Mouse (Mus musculus) limb, embryonic 14.5 days (tissue): Measurements from ENCODE around the gene Fam78b. TPM values are rescaled to one million over a fixed set of nuclear protein-coding genes. Genes with fewer than 3 reads are reported as not detected.

ENCODE experiments used
- ATAC-seq: fragments of 200-750 bp; cut with Nextera tagmentation; 2 replicates; pipeline ENCODE4 v1.8.0; 2017; ENCODE audit warnings: low read depth, moderate number of reproducible peaks, moderate TSS enrichment; ENCODE audit not compliant: low FRiP score
- DNase-seq: peaks from one replicate; pipeline ENCODE4 v3.0.0-alpha.2; 2015; ENCODE audit warnings: low spot score
- H3K27ac ChIP-seq: fragments of 300-500 bp; sonication (generic); replicated peaks from 2 replicates; pipeline ENCODE4 v1.5.1; 2014; ENCODE audit warnings: low read depth, mild to moderate bottlenecking, low read length, moderate library complexity, mixed read lengths
- H3K27me3 ChIP-seq: fragments of 300-500 bp; sonication (generic); 2 replicates; pipeline ENCODE4 v1.6.1; 2014; ENCODE audit warnings: low read length, mixed read lengths; ENCODE audit not compliant: control insufficient read depth, insufficient read depth
- H3K36me3 ChIP-seq: fragments of 300-500 bp; sonication (generic); 2 replicates; pipeline ENCODE4 v1.6.1; 2014; ENCODE audit warnings: mild to moderate bottlenecking, low read length, moderate library complexity, mixed read lengths; ENCODE audit not compliant: control insufficient read depth, insufficient read depth
- H3K4me1 ChIP-seq: fragments of 300-500 bp; sonication (generic); 2 replicates; pipeline ENCODE4 v1.6.1; 2014; ENCODE audit warnings: antibody characterized with exemption, low read length, mixed read lengths; ENCODE audit not compliant: control insufficient read depth, insufficient read depth
- H3K4me2 ChIP-seq: fragments of 300-500 bp; sonication (generic); replicated peaks from 2 replicates; pipeline ENCODE4 v1.6.1; 2014; ENCODE audit warnings: low read depth, mild to moderate bottlenecking, low read length, moderate library complexity; ENCODE audit not compliant: severe bottlenecking
- H3K4me3 ChIP-seq: fragments of 300-500 bp; sonication (generic); replicated peaks from 2 replicates; pipeline ENCODE4 v1.5.1; 2014; ENCODE audit warnings: low read length
- H3K9ac ChIP-seq: fragments of 300-500 bp; sonication (generic); 2 replicates; pipeline ENCODE4 v1.6.1; 2014; ENCODE audit warnings: mild to moderate bottlenecking, low read depth, low read length, moderate library complexity; ENCODE audit not compliant: severe bottlenecking
- H3K9me3 ChIP-seq: fragments of 300-500 bp; sonication (generic); 2 replicates; pipeline ENCODE4 v1.6.1; 2016; ENCODE audit warnings: low read length; ENCODE audit not compliant: control insufficient read depth
- POLR2A ChIP-seq: fragments of 200-500 bp; IDR thresholded peaks from 2 replicates; pipeline ENCODE4 v1.8.0; 2012; ENCODE audit warnings: inconsistent platforms, mild to moderate bottlenecking, moderate library complexity, borderline replicate concordance; ENCODE audit not compliant: insufficient read depth, insufficient read length; ENCODE audit errors: extremely low read depth
- WGBS: fragments of 180-500 bp; shearing (Covaris S2); extraction: QIAGEN DNeasy Blood & Tissue Kit; methylation state at CpG from one replicate; pipeline ENCODE4 v1.1.7; 2014; 5-methylcytosine and 5-hydroxymethylcytosine counted together
- polyA plus RNA-seq, 2 experiments: library from polyadenylated mRNA; depleted of rRNA in 1 of 2; stranded (reverse) in 1 of 2; unstranded in 1 of 2; fragments of >200 nt; fragmentation: Nextera tagmentation in 1 of 2; extraction: Ambion mirVana in 1 of 2; gene quantifications; 2 replicates each; pipeline versions ENCODE4 v1.2.1 to v1.2.3; 2012 to 2014

The Fam78b gene
- polyA plus RNA-seq (2012; rRNA removed) (2.3 and 2.8 TPM in 2 replicates), polyA plus RNA-seq (2014; fragmentation: Nextera tagmentation; extraction: Ambion mirVana) (1.3 and 1.4 TPM in 2 replicates)

DNA sequence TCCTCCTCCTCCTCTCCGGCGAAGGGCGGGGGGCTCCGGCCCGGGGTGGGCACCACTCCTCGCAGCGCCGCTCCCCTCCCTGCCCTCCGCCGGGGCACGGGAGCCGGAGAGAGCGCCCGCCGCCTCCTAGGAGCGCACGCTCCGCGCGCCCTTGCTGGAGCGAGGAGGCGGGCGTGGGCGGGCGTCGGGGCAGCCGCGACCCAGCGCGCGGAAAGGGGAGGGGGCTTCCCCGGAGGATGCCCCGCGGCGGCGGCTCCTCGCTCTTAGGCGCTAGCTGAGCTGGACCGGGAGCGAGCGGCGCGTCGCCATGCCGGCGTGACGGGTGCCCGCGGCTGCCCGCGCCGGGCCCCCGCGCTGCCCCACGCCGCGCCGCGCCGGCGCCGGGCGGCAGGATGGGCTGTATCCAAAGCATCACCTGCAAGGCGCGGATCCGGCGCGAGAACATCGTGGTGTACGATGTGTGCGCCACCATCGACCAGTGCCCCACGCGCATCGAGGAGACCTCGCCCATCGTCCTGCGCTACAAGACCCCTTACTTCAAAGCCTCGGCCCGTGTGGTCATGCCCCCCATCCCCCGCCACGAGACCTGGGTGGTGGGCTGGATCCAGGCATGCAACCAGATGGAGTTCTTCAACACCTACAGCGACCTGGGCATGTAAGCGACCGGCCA, at the start of gene Fam78b:
Fam78b (plus strand) TSS at position 244 of the 670 bp plus-strand sequence.
- Histone ChIP-seq H3K36me3 (no peaks in the 10 kb centered on the region), H3K4me1 (no peaks in the 10 kb centered on the region), H3K4me2 (peak within 1 kb of the TSS; percentile 89), H3K27ac (0 out of 2 replicates have a peak within 1 kb of the TSS, but pooled peaks have one; percentile 13), H3K4me3 (peak within 1 kb of the TSS; percentile 76), H3K27me3 (peaks cover 24% of the 10 kb centered on the region), H3K9ac (peak within 1 kb of the TSS; percentile 68), H3K9me3 (no peaks in the 10 kb centered on the region)
- no peak for TF ChIP-seq POLR2A
- ATAC-seq = peak; percentile 21
- WGBS = under 1% methylated on average over 61 of the region's 85 CpGs
- DNase-seq = no peak

- Histone ChIP-seq H3K4me2 (no peak overlapping the region), H3K9ac (no peak overlapping the region), H3K9me3 (no peaks in the 10 kb centered on the region), H3K27ac (no peak overlapping the region), H3K4me1 (no peaks in the 10 kb centered on the region), H3K36me3 (no peaks in the 10 kb centered on the region), H3K27me3 (no peaks in the 10 kb centered on the region), H3K4me3 (no peak overlapping the region)
- 27% methylated on average over 10 of the region's 10 CpGs for WGBS
- TF ChIP-seq POLR2A = no peak
- no peak for ATAC-seq
- peak; percentile 76 for DNase-seq
These were observed 36.7 kb upstream of the Fam78b start for GRCm38 (mm10) chr1:166964508-166964907.

DNA sequence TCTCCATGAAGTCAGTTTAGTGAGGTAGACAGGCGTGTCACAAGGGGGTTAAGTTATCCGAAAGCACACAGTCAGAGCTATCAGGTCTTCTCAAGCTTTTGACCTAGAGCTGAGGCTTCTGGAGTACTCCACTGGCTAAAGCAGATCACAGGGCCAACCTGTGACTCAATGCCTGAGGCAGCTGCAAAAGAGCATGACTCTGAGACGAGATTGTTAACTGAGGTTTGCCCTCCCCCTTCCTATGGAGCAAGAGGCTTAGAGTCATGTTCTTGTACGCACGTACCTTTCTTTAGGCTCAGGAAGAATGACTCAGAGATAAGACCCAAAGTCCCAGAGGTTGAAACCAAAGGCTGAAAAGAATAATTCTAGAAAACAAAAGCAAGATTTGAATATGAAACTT, 32.9 kb upstream of the Fam78b start:
- TF ChIP-seq POLR2A = no peak
- no peak overlapping the region for H3K27ac ChIP-seq
- H3K4me2 ChIP-seq = no peak overlapping the region
- ATAC-seq (no peak), DNase-seq (no peak)
- 79% methylated on average over 5 of the region's 5 CpGs for WGBS
- H3K36me3 ChIP-seq = no peaks in the 10 kb centered on the region
- no peaks in the 10 kb centered on the region for H3K4me1 ChIP-seq
- no peaks in the 10 kb centered on the region for H3K27me3 ChIP-seq
- H3K9me3 ChIP-seq = no peaks in the 10 kb centered on the region
- no peak overlapping the region for H3K9ac ChIP-seq
- H3K4me3 ChIP-seq = no peak overlapping the region

DNA sequence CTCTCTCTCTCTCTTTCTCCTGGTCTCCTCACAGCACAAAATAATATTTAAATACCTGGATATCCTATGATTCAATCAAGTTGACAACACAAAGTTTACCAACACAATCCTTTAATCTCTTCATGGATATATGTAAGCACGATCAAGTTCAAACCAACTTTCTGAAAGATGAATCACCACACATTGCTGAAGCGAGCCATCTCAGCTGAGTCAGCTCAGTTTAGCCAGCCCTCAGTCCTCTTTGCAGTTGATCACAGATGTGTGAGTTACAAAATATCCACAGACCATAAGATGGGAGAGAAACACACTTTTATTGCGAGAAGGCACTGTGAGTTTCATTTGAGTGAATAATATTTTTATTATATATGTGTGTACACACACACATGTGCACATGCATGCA, 27.5 kb upstream of the Fam78b start:
- Histone ChIP-seq H3K4me3 (no peak overlapping the region), H3K9ac (no peak overlapping the region), H3K36me3 (no peaks in the 10 kb centered on the region), H3K9me3 (no peaks in the 10 kb centered on the region), H3K27ac (no peak overlapping the region), H3K4me2 (no peak overlapping the region), H3K27me3 (no peaks in the 10 kb centered on the region), H3K4me1 (no peaks in the 10 kb centered on the region)
- ATAC-seq = no peak
- WGBS = 85% methylated on average over 3 of the region's 3 CpGs
- no peak for TF ChIP-seq POLR2A
- DNase-seq = no peak

GRCm38 (mm10) chr1:166978611-166979010, 22.6 kb upstream of the Fam78b start:
- Histone ChIP-seq H3K27ac (no peak overlapping the region), H3K36me3 (no peaks in the 10 kb centered on the region), H3K4me3 (no peak overlapping the region), H3K9ac (no peak overlapping the region), H3K4me1 (no peaks in the 10 kb centered on the region), H3K4me2 (no peak overlapping the region), H3K27me3 (no peaks in the 10 kb centered on the region), H3K9me3 (no peaks in the 10 kb centered on the region)
- TF ChIP-seq POLR2A = no peak
- ATAC-seq = no peak
- WGBS = 74% methylated on average over 5 of the region's 5 CpGs
- DNase-seq = no peak
